Mouse (Mus musculus): ENCODE measurements around the gene Dcaf5.

- TF ChIP-seq CTCF (IDR thresholded peaks at IDR 0.05; ENCODE audit: low read depth): no peak
- no peak for TF ChIP-seq EP300 (optimal IDR thresholded peaks at IDR 0.05)
Measured at GRCm38 (mm10) chr12:80324051-80324784, 112.2 kb downstream of the Dcaf5 start.

All from stomach, postnatal 0 days (tissue).